Mouse (Mus musculus) frontal cortex, postnatal 14 days (tissue): ENCODE measurements around the gene Gm29427.
"Not testable (repeated sequence)": the region's sequence is repeated elsewhere in the genome, so short reads cannot be mapped to it uniquely, and the experiment has no call there.

Source experiments
- DNase-seq, 2 experiments: peaks; one replicate each; pipeline ENCODE4 v3.0.0; 2022; ENCODE audit warnings: low spot score in 2 of 2

Gene Gm29427

DNA sequence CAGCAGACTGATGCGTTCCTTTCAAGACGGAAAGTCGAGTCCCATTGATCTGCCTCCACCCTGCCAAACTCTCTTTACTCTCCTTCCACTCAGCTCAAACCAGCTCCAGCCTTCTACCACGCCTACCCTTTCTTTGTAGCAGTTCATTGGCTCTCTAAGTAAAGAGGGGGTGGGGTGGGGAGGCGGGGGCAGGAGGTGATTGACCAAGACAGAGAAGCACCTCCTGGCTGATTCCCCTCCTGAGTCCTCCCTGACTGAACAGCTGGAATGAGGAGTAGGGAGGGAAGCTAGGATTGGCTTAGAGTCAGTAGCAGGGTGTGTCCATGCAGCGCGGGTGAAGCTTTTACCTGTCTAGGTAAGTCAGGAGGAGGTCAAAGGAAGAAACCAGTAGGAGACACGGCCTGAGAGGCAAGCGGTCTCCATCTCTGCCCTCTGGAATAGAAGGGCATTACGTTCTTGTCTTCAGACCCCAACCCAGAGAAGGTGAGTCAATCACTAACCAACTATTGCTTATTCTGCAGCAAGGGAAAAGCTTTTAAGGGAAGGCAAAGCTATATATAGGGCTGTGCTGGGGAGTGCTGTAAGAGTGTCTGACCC lies 16.2 kb upstream of the Gm29427 start, which contains the start of gene AA986860:
TSS of gene AA986860 (plus strand) at position 236 of the 597 bp plus-strand sequence.
- no peak for DNase-seq

DNA sequence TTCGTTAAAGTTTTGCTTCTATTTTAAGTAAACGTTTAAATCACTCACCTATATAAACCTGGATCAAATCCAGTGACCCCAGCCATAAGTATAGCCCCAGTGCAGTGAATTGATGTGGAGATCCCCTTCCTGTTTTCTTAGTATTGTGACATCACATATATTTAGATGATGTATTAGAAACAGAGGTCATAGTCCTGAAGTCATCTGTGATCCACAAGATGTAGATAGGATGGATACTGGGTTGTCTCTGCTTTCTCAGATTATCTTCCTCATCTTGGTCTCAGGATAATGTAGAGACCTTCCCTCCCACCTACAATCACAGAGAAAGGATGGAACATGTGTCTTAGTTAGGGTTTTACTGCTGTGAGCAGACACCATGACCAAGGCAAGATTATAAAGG lies 13.6 kb upstream of the Gm29427 start, which contains the start of gene Pfkfb2:
TSS of gene Pfkfb2 (minus strand) at position 101 of the 400 bp plus-strand sequence.
- DNase-seq = no peak

DNA sequence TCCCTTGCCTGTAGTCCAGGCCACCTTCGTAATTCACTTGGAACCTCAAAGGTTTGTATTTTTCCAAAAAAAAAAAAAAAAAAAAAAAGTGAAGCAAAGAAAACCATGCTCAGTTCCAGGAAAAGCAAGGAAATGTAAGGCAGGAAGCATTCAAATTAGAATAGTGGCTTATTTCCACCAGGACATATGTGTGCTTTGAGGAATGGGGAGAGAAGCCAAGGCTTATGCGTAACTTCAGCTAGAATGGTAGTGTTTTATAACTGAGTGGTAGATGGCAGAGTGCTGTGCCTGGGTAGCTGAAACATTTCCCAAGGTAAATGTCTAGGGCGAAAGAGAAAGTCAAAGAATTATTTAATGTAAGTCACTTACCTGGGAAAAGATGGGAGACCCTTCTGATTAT lies 13.1 kb upstream of the Gm29427 start:
- DNase-seq = no peak

DNA sequence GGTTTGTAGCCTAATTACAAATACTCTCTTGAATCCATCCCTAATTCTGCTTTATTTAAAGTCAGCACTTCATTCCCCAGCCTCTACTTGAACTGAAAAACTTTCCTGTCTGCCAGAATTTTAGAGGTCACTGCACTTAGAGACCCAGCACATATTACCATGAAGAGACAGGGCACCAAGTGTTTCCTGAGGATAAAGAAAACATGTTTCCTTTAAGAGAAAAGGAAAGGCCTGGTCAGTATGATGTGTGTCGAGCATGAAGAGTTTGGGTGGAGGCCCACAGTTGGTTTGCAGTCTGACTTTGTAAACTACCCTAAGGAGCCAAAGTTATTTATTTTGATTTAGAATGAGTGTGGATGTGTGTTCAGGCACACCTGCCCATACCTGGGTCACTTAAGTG lies 12.5 kb upstream of the Gm29427 start:
- no peak for DNase-seq

DNA sequence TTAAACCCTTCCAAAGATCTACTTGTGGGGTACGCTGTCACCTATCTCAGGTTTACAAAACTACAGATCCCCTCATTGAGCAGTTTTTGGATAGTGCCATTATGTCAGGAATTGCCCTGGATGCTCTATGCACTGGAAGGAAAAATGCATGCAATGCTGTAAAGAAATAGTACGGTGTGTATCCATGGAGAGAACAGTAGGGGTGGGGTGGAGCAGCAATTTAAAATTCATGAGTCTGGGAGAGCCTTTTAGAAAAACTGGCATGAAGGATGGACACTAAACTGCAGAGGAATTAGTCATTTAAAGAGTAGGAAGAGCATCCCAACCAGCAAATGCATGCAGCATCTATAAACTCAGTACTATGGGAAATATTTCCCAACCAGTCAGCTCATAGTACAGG lies 10.8 kb upstream of the Gm29427 start:
- DNase-seq = no peak

DNA sequence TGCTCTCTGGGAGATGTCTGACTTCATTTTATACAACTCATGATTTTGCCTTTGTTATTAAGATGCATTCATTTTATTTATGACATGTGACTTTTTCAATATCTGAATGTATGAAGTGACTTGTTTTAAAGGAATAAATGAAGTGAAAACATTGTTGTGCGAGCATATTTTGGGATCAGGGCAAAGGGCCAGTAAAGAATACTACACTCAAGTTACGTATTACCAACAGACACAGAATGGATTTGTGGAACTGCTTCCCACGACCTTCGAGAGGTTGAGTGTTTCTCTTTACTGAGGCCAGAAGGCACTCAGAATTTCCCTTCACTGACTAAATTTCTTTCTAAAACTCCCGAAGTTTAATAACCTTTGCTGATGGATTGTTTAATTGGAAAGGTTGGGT lies 8.6 kb upstream of the Gm29427 start:
- DNase-seq = no peak

DNA sequence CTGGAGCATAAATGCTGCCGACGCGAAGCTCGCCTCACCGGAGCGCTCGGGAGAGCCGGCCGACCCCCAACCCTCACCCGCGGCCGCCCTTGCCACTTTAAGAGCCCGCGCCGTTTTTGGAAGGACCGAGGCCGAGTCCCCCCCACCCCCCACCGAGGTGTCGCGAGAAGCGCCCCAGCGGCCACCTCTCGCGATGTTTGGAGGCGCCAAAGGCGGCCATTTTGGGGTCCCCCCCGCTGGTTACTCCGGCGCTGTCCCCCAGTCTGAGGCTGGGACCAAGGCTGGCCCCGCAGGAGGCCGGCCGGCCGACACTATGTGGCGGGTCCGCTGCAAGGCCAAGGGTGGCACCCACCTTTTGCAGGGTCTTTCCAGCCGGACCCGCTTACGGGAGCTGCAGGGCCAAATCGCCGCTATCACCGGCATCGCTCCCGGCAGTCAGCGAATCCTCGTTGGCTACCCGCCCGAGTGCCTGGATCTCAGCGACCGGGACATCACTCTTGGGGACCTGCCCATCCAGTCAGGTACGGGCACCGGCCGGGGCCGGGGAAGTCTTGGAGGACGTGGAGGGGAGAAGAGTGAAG lies 1.8 kb upstream of the Gm29427 start, which contains the start of gene Yod1:
TSS of gene Yod1 (plus strand) at position 37 of the 581 bp plus-strand sequence.
- peak; percentile 78 to 79 for DNase-seq

DNA sequence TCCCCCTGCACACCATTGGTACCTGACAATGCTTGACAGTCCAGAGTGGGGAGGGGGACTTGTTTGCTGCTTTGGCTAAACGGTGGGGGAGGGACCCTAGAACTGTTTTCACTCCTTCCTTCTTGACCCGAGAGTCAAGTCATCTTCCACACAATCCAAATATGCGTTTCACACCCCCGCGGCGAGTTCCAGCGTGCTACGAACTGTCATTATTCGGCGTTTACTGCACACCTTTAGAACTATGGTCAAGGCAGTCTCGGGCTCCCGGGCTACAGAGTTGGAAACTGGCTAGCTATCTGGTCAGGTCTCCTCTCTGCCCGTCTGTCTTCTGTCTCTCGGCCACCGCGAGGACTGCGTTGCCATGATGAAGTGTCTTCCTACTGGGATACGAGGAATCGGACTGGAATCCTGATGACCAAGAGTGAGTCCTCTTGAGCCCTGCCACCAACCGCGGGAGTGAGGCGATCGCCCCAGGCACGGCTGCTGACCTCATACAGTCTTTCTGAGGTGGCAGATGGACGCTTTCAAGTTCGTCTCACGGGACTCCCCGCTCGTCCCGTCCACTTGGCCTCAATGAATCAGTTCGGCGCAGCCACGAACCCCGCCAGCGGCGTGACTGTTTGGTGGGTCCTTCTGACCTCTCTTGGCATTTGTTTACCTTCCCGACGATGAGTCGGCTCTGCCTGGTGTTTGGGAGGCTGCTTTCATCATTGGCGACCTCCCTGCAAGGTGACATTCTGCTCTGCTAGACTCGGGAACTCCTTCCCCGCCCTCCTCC lies 1.1 kb upstream of the Gm29427 start:
- peak in 1 of 2 experiments; percentile 49 for DNase-seq

DNA sequence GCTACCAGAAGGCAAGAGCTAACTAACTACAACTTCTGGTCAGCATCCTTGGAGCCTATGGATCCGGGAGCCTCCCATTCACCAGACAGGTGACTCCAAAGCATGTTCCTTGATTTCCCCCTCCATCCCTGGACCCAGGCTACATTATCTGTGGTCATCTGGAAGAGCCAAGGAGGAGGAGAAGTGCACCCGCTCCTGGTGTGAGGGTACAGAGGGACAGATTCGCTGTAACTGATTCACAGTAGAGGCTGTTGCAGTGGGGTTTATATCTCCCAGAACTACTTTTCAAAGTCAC lies 566 bp upstream of the Gm29427 start:
- DNase-seq = no peak

DNA sequence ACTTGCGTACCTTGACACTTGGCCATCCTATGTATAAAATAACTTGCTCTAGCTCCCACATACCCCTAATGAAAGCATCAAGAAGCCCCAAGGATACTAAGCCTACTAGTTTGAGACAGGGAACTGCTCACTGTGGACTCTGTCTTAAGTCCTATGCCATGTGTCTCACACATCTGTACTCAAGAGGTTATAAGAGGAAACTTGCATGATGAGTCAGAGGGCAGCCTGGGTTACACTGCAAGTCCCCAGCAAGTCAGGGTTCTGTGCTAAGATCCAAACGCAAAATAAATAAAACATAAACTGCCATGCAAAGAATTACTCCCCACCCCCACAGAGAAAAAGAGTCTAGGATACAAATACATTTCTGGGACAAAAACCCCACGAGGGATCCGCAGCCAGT lies 1.6 kb downstream of the Gm29427 start:
- no peak for DNase-seq

DNA sequence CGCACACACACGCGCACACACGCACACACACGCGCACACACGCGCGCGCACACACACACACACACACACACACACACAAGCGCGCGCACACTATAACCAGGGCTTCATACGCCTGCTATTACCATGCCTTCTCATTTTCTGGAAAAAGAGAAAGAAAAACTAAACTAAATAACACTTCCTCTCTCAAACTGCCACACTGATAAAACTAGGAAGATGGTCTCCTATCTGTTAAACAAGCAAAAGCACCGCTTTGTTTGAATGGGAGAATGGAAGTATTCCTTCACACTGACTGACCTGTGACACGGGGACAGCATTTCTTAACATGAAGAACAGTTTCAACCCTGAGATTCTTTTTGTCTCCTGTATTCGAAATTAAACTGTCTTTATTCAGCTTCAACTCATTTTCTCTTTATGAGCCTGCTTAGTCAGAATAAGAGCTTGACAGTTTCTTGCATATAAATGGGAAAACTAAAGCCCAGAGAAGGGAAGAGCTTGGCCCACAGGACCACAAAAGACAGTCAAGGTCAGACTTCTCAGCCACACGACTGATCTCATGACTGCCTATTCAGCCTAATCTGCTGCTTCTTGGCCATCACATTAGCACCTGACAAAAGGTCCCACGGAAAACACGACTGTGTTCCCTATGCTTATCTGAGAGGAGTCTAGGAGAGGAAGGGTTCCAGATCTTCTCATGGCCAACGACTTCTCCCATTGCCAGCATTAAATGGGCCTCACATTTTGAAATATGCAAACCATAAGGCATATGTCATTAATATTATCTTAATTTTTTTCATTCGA lies 5.1 kb downstream of the Gm29427 start:
- DNase-seq = no peak

DNA sequence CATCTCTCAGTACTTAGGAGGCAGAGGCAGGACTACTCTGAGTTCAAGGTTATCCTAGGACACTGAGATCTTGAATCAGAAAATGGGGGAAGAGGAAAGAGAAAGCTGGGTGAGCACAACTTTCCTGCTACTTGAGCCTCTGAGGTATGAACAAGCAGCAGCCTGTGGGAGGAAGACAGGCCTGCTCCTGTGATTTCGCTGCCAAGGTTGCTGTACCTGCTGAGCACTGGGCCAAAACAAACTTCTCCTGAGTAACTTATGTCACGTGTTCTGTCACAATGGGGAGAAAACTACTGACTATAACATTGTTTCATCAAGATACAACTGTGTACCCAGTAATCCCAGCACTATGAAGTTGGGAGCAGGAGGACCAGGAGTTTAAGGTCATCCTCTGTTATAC lies 12.0 kb downstream of the Gm29427 start:
- no peak for DNase-seq

DNA sequence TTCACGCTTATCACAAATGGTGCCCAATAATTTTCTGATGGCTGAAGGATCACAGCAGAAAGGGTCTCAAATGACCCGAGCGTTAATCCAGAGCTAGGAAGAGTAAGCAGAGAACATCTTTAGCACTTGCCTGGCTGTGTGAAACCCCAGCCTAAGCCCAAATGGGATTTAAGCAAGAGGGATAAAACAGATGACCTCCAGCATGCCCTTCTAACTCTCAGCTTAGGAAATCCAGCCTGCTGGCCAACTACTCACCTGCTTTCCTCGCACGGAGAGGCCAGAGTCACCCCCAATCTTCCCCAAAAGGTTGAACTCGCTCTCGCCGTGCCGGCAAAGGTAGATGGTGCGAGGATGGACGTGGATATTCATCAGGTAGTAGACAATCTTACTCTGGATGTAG lies 13.6 kb downstream of the Gm29427 start:
- DNase-seq = no peak

DNA sequence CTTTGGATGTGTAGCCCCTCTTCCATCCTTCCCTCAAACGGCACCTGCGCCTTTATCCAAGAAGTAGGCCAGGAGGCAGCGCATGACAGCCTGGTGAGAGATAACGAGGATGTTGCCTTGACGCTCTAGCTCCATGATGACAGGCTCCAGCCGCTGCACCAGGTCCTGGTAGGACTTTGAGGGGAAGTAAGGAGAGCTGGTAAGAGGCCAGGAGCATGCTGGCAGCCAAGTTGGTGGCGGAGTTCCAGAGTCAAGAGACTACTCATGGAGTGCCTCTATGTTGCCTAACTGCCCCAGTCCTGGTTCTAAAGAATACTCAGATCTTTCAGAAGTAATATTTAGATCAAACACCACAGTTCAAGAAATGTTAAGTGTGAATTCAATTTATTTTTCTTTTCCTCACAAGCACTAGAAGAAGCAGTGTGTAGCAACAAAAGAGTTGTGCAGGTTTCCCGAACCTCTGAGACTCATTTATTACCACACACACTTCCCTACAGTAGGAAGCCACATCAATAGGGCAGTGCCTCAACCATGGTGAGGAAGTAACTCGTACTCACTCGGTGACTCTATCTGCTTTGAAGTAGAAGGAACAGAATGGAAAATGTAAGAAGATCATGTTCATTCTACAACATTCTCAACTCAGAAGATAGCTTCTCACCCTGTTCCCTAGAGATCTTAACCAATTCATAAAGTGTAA lies 15.5 kb downstream of the Gm29427 start:
- DNase-seq = peak in 1 of 2 experiments; percentile 15

DNA sequence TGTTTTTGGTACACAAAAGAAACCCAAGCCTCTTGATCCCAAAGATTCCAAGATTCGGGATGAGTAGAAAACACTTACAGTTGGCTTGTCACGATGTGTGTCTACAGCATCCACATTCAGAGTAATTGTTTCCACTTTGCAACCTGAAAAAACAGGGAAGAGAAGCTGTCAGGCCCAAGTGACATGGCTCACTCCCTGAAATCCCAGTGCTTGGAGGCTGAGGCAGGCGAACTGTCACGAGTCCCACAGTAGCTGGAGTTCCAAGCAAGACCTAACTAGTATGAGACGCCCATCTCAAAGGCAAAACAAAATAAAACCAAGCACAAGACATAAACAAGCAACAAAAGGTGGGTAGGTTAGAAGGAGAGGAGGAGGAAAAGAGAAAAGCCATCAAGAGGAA lies 17.0 kb downstream of the Gm29427 start:
- no peak for DNase-seq

DNA sequence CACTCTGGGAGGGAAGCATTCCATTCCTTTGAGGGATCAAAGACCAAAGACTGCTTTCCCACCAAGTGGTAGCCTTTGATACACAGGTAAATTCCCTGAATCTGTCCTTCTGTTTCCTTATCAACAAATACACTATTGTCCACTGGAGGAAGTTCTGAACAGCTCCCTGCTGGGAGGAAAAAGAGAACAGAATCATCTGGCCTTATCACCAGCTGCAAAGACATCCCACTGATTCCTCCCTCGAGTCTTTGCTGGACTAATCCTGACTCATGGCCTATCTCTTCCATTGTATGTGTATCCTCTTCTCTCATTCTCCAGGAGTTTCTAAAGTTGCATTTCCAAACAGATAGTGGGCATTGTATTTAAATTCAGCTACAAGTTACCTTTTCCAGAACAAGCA lies 31.7 kb downstream of the Gm29427 start:
- DNase-seq = no peak

DNA sequence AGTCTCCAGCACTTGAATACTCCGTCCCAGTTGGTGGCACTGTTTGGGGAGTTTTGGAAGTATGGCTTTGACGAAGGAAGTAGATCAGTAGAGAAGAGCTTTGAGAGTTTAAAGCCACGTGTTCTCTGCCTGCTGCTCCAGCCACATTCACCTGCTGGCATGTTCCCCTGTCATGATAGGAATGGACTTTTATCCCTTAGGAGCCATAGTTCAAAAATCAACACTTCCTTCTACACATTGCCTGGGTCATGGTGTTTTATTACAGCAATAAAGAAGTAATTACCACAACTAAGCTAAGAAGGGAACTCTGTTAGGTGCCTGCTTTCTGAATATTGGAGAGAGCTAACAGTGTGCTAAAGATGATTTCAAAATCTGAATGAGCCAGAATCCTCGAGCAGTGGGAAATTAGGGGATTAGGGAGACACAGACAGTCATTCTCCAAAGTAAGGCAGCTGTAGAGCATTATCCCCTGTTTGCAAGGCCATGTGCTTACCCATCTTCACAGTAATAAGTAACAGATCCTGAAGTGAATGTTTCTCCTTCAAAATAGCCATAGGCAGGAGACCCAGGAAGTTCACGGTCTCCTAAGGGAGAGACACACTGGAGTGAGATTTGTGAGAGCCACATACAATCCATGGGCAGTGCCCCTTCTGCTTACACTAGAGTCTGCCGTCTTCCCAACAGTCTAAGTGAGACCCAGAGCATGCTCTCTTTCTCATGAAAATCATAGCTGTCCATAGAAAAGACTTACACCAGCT lies 33.8 kb downstream of the Gm29427 start:
- DNase-seq = no peak

DNA sequence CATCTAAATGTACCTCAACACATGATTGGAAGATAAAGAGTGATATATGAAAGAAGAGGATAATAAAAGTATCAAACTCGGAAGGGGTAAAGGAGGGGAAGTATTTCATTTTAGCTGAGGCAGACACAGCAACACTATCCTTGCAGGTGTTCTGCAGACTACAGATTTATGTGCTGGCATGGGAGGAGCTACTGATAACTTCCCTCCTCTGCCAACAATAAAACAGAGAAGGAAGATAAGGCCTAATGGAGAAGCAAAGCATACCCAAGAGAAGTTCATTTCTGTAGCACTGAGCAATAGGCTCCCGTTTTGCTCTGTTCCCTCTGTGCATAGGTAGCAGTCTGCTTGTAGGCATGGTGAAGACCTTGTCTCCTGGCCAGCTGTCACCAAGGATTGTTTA lies 34.5 kb downstream of the Gm29427 start:
- DNase-seq = no peak

DNA sequence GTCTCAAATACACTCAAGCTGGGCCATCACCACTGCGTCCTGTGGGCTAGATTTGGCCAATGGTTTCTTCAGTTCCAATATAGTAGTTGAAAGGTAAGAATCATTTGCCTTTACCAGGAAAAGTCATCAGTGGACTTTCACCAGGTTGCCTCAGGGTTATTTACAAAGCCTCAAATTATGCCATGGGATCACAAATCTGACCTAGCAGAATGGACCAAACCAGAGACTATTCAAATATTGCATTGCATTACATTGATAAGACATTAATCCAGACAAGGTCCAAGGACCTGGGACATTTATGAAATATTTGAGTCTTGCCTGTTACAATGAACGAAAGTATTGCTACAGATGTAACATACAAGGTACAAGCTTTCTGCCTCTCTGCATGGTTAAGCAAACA lies 37.0 kb downstream of the Gm29427 start:
- no peak for DNase-seq

DNA sequence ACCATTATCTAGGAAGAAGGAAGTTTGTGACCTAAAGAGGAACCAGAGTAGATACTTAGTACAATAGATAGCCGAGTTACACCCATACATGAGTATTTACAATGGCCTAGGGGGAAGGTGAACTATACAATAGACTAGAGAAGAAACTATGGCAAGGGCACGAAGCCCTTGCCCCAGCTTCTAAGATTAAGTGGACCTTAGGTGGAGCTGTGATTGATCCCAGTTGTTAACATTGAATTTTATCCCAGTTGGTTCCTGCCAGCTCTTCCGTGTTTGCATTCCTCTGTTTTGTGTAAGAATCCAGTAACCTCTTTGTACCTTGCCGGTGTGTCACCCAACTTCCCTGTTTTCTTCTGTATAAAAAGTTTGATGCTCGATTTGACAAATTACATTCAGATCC lies 52.0 kb downstream of the Gm29427 start:
- not testable (repeated sequence) for DNase-seq

DNA sequence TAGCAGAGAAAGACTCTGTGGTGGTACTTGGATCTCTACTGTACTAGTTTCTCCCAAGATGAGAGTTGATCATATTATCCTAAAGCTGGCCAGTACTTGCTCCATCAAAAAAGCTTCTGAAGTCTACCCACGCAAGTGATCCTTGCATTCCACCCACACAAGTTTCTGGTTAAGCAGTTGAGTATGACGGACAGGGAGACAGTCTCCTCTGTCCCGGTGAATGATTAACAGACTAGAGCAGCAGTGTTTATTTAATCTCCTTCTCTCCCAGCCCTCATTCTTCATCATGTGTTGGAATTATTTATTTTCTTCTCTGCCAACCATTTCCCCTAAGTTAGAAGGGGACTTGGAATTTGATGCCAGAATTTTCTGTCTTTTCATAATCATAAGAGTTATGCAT lies 54.1 kb downstream of the Gm29427 start, which contains the start of gene C4bp:
TSS of gene C4bp (minus strand) at position 179 of the 400 bp plus-strand sequence.
- DNase-seq = no peak
